Comparison of ENCODE assay signal across 7 mouse cellular contexts in genomic region chr7:127195544-127196295, GRCm38 (mm10). TPM values are rescaled to one million over a fixed set of nuclear protein-coding genes. Genes with fewer than 3 reads are reported as not detected.
A peak's percentile ranks its signal among the peaks of the same experiment; 100 is the strongest.
DNase-seq lines count a peak whose midpoint lies in the region; ATAC-seq lines count a peak whose summit lies in the region.

Gene Cd2bp2, minus strand, starts transcription at chr7:127196050.

- peak; percentile 96 for DNase-seq in adrenal gland, adult 2 months
- peak; percentile 93 for DNase-seq in embryo, embryonic 11.5 days (ENCODE audit: low read depth, low spot score)
- DNase-seq in gastrocnemius, postnatal 36 days = peak; percentile 86 to 93
- peak; percentile 95 to 99 for DNase-seq in left cerebral cortex, postnatal 25 days (ENCODE audit: low spot score in 2 of 2)
- DNase-seq in midbrain, embryonic 10.5 days (ENCODE audit: low spot score) = peak; percentile 97
- DNase-seq in right cerebral cortex, postnatal 4 days = peak; percentile 88

- no peaks in the 10 kb centered on the region for H3K27me3 ChIP-seq in intestine, embryonic 15.5 days (replicated peaks)
- H3K27me3 ChIP-seq in midbrain, embryonic 10.5 days (ENCODE audit: low read depth, poor library complexity, severe bottlenecking) = no peaks in the 10 kb centered on the region

- H3K9me3 ChIP-seq in intestine, embryonic 15.5 days = no peaks in the 10 kb centered on the region
- no peaks in the 10 kb centered on the region for H3K9me3 ChIP-seq in midbrain, embryonic 10.5 days (replicated peaks)

- H3K36me3 ChIP-seq in intestine, embryonic 15.5 days = peaks cover 38% of the 10 kb centered on the region
- peaks cover 82% of the 10 kb centered on the region for H3K36me3 ChIP-seq in midbrain, embryonic 10.5 days

- peaks cover 20% of the 10 kb centered on the region for H3K4me1 ChIP-seq in intestine, embryonic 15.5 days (replicated peaks)
- H3K4me1 ChIP-seq in midbrain, embryonic 10.5 days = peaks cover 26% of the 10 kb centered on the region

- H3K4me2 ChIP-seq in intestine, embryonic 15.5 days (replicated peaks) = peak within 1 kb of the TSS; percentile 86

- WGBS in intestine, embryonic 15.5 days = under 1% methylated on average over 51 of the region's 51 CpGs
- under 1% methylated on average over 51 of the region's 51 CpGs for WGBS in midbrain, embryonic 10.5 days

- peak within 1 kb of the TSS; percentile 93 for H3K27ac ChIP-seq in intestine, embryonic 15.5 days
- peak within 1 kb of the TSS; percentile 94 for H3K27ac ChIP-seq in midbrain, embryonic 10.5 days (replicated peaks)

- H3K4me3 ChIP-seq in intestine, embryonic 15.5 days (replicated peaks) = peak within 1 kb of the TSS; percentile 82
- H3K4me3 ChIP-seq in midbrain, embryonic 10.5 days = peak within 1 kb of the TSS; percentile 80

- intact Hi-C loops in gastrocnemius, postnatal 36 days (cut with DNase I) = no loop called here
- intact Hi-C loops in left cerebral cortex, postnatal 25 days (cut with DNase I) = no loop called here

- peak within 1 kb of the TSS; percentile 73 for H3K9ac ChIP-seq in intestine, embryonic 15.5 days

- ATAC-seq in intestine, embryonic 15.5 days = peak; percentile 97

RNA-seq across cellular contexts. Expression of gene Cd2bp2, which starts in this region (rescaled TPM):
- total RNA-seq in adrenal gland, adult 2 months (2021) = 10 to 100 TPM; 37.6 to 67.6 TPM
- 12.7 and 13.8 TPM in 2 replicates for polyA plus RNA-seq in adrenal gland, adult 2 months (2012; rRNA removed)
- total RNA-seq in gastrocnemius, postnatal 36 days (2021) = 10 to 100 TPM; 24.1 to 28.0 TPM
- 43.4 and 46.7 TPM in 2 replicates for polyA plus RNA-seq in intestine, embryonic 15.5 days (2015; fragmentation: Nextera tagmentation; extraction: Ambion mirVana)
- 10 to 100 TPM; 81.7 to 84.1 TPM for total RNA-seq in left cerebral cortex, postnatal 25 days (2021)
- 94.3 and 109 TPM in 2 replicates for polyA plus RNA-seq in midbrain, embryonic 10.5 days (2016; fragmentation: Nextera tagmentation; extraction: Ambion mirVana)

Comparison
In these comparisons a context has a peak if more than half of its experiments do, and no peak if none do; other contexts are left out.
1. Peak in every context shown above with its lines: DNase-seq, ATAC-seq, H3K4me3 ChIP-seq and H3K27ac ChIP-seq.